Mouse (Mus musculus): ENCODE measurements around the gene Krt31.

DNA sequence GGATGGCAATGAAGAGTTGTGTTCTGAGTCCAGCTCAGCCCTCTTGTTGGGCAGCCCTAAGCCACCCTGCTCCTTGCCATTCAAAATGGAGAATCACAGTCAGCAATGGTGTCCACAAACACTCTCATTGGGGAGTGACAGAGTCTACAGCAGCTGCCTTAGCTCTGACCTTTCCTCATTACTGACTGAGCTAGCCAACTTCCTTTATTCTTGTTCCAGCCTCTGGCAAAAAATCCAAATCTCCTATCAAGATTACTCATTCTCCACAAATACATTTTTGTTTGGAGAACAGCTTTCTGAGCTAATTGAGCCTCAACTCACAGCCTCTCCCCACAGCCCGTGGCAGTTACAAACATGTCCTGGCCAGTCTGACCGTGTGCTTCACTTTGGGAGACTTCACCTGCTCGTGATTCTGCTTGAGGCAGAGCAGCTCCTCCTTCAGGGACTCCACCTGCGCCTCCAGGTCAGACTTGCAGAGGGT is 36.6 kb downstream of the Krt31 start:
- TF ChIP-seq CTCF (IDR thresholded peaks at IDR 0.05; ENCODE audit: control insufficient read depth, insufficient read depth, insufficient replicate concordance, low read depth, low read length) (no peak), POLR2A (IDR thresholded peaks at IDR 0.05; ENCODE audit: control insufficient read depth, low read depth, low read length) (no peak)

All from testis, adult 2 months (tissue).